Mouse (Mus musculus) MEL (cell line): ENCODE measurements around the gene Cnn2. TPM values are rescaled to one million over a fixed set of nuclear protein-coding genes. Genes with fewer than 3 reads are reported as not detected.
A peak's percentile ranks its signal among the peaks of the same experiment; 100 is the strongest.

Experiments
- DNase-seq: peaks from one replicate; pipeline ENCODE4 v3.0.0; 2011; ENCODE audit warnings: low read depth, low spot score
- H3K27ac ChIP-seq: 2 replicates; pipeline ENCODE4 v1.5.1; 2012; ENCODE audit warnings: low read depth, mild to moderate bottlenecking, control low read depth, low read length, moderate library complexity; ENCODE audit not compliant: control insufficient read depth
- H3K27me3 ChIP-seq, 2 experiments: fragments of 150-350 bp in 1 of 2; sonication (generic) in 1 of 2; 2 replicates each; pipeline ENCODE4 v1.6.1; 2012; ENCODE audit warnings: low read length in 2 of 2, mild to moderate bottlenecking in 2 of 2, improper control_type of control experiment in 1 of 2, moderate library complexity in 1 of 2; ENCODE audit not compliant: insufficient read depth in 2 of 2, control insufficient read depth in 1 of 2
- H3K36me3 ChIP-seq, 2 experiments: 2 replicates each; pipeline ENCODE4 v1.6.1; 2012 to 2014; ENCODE audit warnings: low read length in 2 of 2, improper control_type of control experiment in 1 of 2, inconsistent platforms in 1 of 2, mild to moderate bottlenecking in 1 of 2; ENCODE audit not compliant: insufficient read depth in 2 of 2, control insufficient read depth in 1 of 2
- H3K4me1 ChIP-seq, 2 experiments: fragments of 150-350 bp in 1 of 2; sonication (generic) in 1 of 2; 2 replicates each; pipeline ENCODE4 v1.6.1; 2012; ENCODE audit warnings: low read length in 2 of 2, improper control_type of control experiment in 1 of 2, mild to moderate bottlenecking in 1 of 2; ENCODE audit not compliant: insufficient read depth in 2 of 2, control insufficient read depth in 1 of 2
- H3K4me3 ChIP-seq, 2 experiments: fragments of 150-350 bp in 1 of 2; sonication (generic) in 1 of 2; 2 replicates each; pipeline ENCODE4 v1.5.1; 2012; ENCODE audit warnings: low read depth in 2 of 2, low read length in 2 of 2, mild to moderate bottlenecking in 2 of 2, moderate library complexity in 2 of 2, control low read depth in 1 of 2, improper control_type of control experiment in 1 of 2; ENCODE audit not compliant: control insufficient read depth in 1 of 2, insufficient read depth in 1 of 2
- H3K79me2 ChIP-seq: 2 replicates; pipeline ENCODE4 v1.6.1; 2012; ENCODE audit warnings: mild to moderate bottlenecking, low read length, moderate library complexity; ENCODE audit not compliant: control insufficient read depth, poor library complexity, insufficient read depth
- H3K9ac ChIP-seq: 2 replicates; pipeline ENCODE4 v1.6.1; 2012; ENCODE audit warnings: low read depth, mild to moderate bottlenecking, control low read depth, low read length, moderate library complexity; ENCODE audit not compliant: control insufficient read depth, poor library complexity, severe bottlenecking
- H3K9me3 ChIP-seq: fragments of 150-350 bp; sonication (generic); replicated peaks from 2 replicates; pipeline ENCODE4 v1.6.1; 2012; ENCODE audit warnings: mild to moderate bottlenecking, low read length, improper control_type of control experiment, moderate library complexity; ENCODE audit not compliant: insufficient read depth
- CHD1 ChIP-seq: IDR thresholded peaks from 2 replicates; pipeline ENCODE4 v1.6.1; 2012; ENCODE audit warnings: low read depth, mild to moderate bottlenecking, inconsistent platforms, low read length, improper control_type of control experiment
- CHD2 ChIP-seq: IDR thresholded peaks from 2 replicates; pipeline ENCODE4 v1.6.1; 2011; ENCODE audit warnings: low read length, improper control_type of control experiment
- E2F4 ChIP-seq: IDR thresholded peaks from 2 replicates; pipeline ENCODE4 v1.6.1; 2011; ENCODE audit warnings: low read depth, low read length, improper control_type of control experiment, borderline replicate concordance
- HCFC1 ChIP-seq: IDR thresholded peaks from 2 replicates; pipeline ENCODE4 v1.6.1; 2012; ENCODE audit warnings: low read depth, mild to moderate bottlenecking, inconsistent platforms, low read length, improper control_type of control experiment, moderate library complexity
- JUND ChIP-seq: IDR thresholded peaks from 2 replicates; pipeline ENCODE4 v1.6.1; 2011; ENCODE audit warnings: low read depth, mild to moderate bottlenecking, improper control_type of control experiment, low read length
- KAT2A ChIP-seq: conservative IDR thresholded peaks from 2 replicates; pipeline ENCODE4 v1.6.1; 2012; ENCODE audit warnings: low read depth, low read length, improper control_type of control experiment, inconsistent platforms
- MAX ChIP-seq: IDR thresholded peaks from 2 replicates; pipeline ENCODE4 v1.6.1; 2011; ENCODE audit warnings: low read length, improper control_type of control experiment
- MEF2A ChIP-seq: IDR thresholded peaks from 2 replicates; pipeline ENCODE4 v1.6.1; 2014; ENCODE audit warnings: low read depth, mild to moderate bottlenecking, inconsistent platforms, low read length, improper control_type of control experiment; ENCODE audit not compliant: poor library complexity, insufficient replicate concordance, severe bottlenecking; ENCODE audit errors: extremely low read depth
- NELFE ChIP-seq: IDR thresholded peaks from 2 replicates; pipeline ENCODE4 v1.6.1; 2011; ENCODE audit warnings: low read depth, low read length, improper control_type of control experiment
- POLR2A ChIP-seq, 2 experiments: IDR thresholded peaks; 2 replicates each; pipeline ENCODE4 v1.6.1; 2011 to 2012; ENCODE audit warnings: low read length in 2 of 2, mild to moderate bottlenecking in 2 of 2, control low read depth in 1 of 2, improper control_type of control experiment in 1 of 2, low read depth in 1 of 2, moderate library complexity in 1 of 2; ENCODE audit not compliant: control insufficient read depth in 1 of 2, insufficient read depth in 1 of 2, poor library complexity in 1 of 2
- POLR2AphosphoS5 ChIP-seq: IDR thresholded peaks from 2 replicates; pipeline ENCODE4 v1.6.1; 2012; ENCODE audit warnings: low read depth, borderline replicate concordance, mild to moderate bottlenecking, inconsistent platforms, low read length, moderate library complexity, mixed read lengths
- SIN3A ChIP-seq: IDR thresholded peaks from 2 replicates; pipeline ENCODE4 v1.6.1; 2012; ENCODE audit warnings: low read length, improper control_type of control experiment, inconsistent platforms
- SMC3 ChIP-seq: IDR thresholded peaks from 2 replicates; pipeline ENCODE4 v1.6.1; 2011; ENCODE audit warnings: low read depth, low read length, improper control_type of control experiment
- TAL1 ChIP-seq: IDR thresholded peaks from 2 replicates; pipeline ENCODE4 v1.6.1; 2012; ENCODE audit warnings: mild to moderate bottlenecking, inconsistent platforms, low read length, moderate library complexity, mixed read lengths
- TBP ChIP-seq: IDR thresholded peaks from 2 replicates; pipeline ENCODE4 v1.8.0; 2011; ENCODE audit warnings: low read depth, low read length, improper control_type of control experiment
- ZC3H11A ChIP-seq: IDR thresholded peaks from 2 replicates; pipeline ENCODE4 v1.6.1; 2012; ENCODE audit warnings: low read depth, mild to moderate bottlenecking, inconsistent platforms, low read length, improper control_type of control experiment
- polyA plus RNA-seq, 2 experiments: library from polyadenylated mRNA; stranded (reverse) in 1 of 2; unstranded in 1 of 2; fragments of >175 nt in 1 of 2; fragments of >200 nt in 1 of 2; gene quantifications; 2 replicates each; pipeline versions ENCODE4 v1.2.1 to v1.2.4; 2012; ENCODE audit warnings: low replicate concordance in 2 of 2, low read depth in 1 of 2; ENCODE audit not compliant: insufficient read length in 2 of 2, insufficient read depth in 1 of 2, missing spikeins in 1 of 2
- total RNA-seq: library from RNA; depleted of rRNA; stranded (reverse); fragments of 300-350 nt; gene quantifications from 2 replicates; pipeline ENCODE4 v1.2.3, GENCODE M21; 2012

Gene Cnn2
- total and polyA plus RNA-seq, 3 experiments, result 8.7 to 25.3 TPM; not detected in 1

DNA sequence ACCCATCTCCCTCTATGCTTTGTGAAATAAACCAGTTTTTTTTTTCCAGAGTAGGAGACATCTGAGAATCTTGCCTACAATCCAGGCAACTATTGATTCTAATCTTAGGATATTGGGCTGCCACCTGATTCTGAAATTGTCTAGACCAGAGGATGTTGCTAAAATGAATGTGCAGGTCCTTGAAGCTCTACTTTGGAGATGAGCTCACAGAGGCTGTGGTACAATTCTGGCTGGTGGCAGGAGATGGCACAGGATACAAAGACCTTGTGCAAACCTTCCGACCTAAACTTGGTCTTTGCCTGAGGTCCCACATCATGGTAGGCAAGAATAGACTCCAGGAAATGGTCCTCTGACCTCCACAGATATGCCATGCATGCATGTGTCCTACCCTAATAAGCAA, 7.3 kb downstream of the Cnn2 start:
- peak overlapping the region; percentile 93 for H3K27ac ChIP-seq
- peak overlapping the region; percentile 66; the same call in 1 of the 2 replicates for H3K9ac ChIP-seq
- H3K4me1 ChIP-seq, result peaks cover 14 to 26% of the 10 kb centered on the region in 2 experiments
- TF ChIP-seq TBP (no peak), POLR2AphosphoS5 (no peak)
- no peaks in the 10 kb centered on the region for H3K27me3 ChIP-seq
- no peak overlapping the region for H3K4me3 ChIP-seq
- H3K36me3 ChIP-seq, result peaks cover 0 to 17% of the 10 kb centered on the region in 2 experiments; a peak in 2 of 4 replicates
- H3K9me3 ChIP-seq, result no peaks in the 10 kb centered on the region
- no peak for DNase-seq
- peaks cover 5% of the 10 kb centered on the region; the same call in 1 of the 2 replicates for H3K79me2 ChIP-seq

DNA sequence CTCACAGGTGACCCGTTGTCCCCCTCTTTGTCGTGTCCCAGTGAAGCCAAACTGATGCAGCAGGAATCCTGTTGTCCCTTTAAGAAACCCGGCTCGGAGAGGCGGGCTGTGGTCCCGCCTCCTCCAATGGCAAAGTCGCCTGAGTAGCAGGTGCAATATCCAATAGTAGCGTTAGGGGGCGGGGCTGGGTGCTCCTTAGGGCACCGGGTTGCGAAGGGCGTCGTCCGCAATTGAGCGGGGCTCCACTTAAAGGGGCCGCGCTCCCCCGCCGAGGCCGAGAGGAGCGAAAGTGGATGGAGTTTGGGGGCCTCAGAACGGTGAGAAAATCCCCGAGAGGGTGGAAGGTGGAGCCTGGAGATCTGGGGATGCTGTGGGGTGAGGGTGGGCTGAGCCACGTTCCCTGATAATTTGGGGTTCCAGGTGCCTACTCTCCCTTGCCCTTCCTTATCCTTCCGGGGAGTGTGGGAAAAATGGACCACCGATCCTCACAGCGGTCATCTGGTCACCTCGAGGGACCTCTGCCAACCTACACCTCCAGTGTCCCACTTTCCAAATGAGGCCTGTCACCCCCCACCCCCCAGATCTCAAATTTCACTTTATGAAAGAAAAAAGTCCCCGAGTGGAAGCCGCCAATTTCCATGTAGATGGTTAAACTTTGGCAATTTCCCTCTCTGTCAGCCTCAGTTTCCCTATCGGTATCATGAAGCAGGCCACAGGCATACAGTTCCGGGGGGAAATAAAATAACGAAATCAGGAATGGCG, 8.1 kb downstream of the Cnn2 start, which contains the start of gene Abca7:
Abca7 (plus strand) TSS at position 223 of the 762 bp plus-strand sequence.
- TF ChIP-seq NELFE (peak; percentile 59), MEF2A (no peak), ZC3H11A (no peak), E2F4 (0 out of 2 replicates have a peak, but pooled peaks have one; percentile 20), POLR2A (IDR thresholded peaks at IDR 0.05; ENCODE audit: control insufficient read depth in 1 of 2, insufficient read depth in 1 of 2, low read depth in 1 of 2, low read length in 2 of 2, poor library complexity in 1 of 2) (peak in 1 of 2 experiments; percentile 43; a peak in 2 of 4 replicates), MAX (no peak), TAL1 (no peak), CHD1 (0 out of 2 replicates have a peak, but pooled peaks have one; percentile 52), JUND (0 out of 2 replicates have a peak, but pooled peaks have one; percentile 11), TBP (peak; percentile 75), SMC3 (no peak), KAT2A (no peak), HCFC1 (peak; percentile 78), CHD2 (peak; percentile 51), SIN3A (peak; percentile 97)
- TF ChIP-seq, all 39 proteins: peak for 9
- Histone ChIP-seq H3K79me2 (peaks cover 5% of the 10 kb centered on the region; the same call in 1 of the 2 replicates), H3K9me3 (no peaks in the 10 kb centered on the region), H3K27ac (peak within 1 kb of the TSS; percentile 93), H3K4me1 (peaks cover 14 to 26% of the 10 kb centered on the region in 2 experiments), H3K9ac (peak within 1 kb of the TSS; percentile 86), H3K36me3 (peaks cover 0 to 17% of the 10 kb centered on the region in 2 experiments; a peak in 2 of 4 replicates), H3K4me3 (peak within 1 kb of the TSS; percentile 73 to 88), H3K27me3 (no peaks in the 10 kb centered on the region)
- peak; percentile 98 for DNase-seq
